Mouse (Mus musculus) erythroid progenitor cell, adult 5-6 weeks (primary cell): ENCODE measurements around the gene Mybpc3. TPM values are rescaled to one million over a fixed set of nuclear protein-coding genes. Genes with fewer than 3 reads are reported as not detected.
A peak's percentile ranks its signal among the peaks of the same experiment; 100 is the strongest.

ENCODE experiments used
- ATAC-seq: replicated peaks from 2 replicates; pipeline ENCODE4 v1.8.0; 2016; ENCODE audit warnings: moderate number of reproducible peaks, mild to moderate bottlenecking, moderate TSS enrichment, inconsistent platforms; ENCODE audit not compliant: poor library complexity, low FRiP score, severe bottlenecking
- total RNA-seq, 2 experiments: library from RNA; stranded (forward) in 1 of 2; stranded (reverse) in 1 of 2; fragments of 150-400 nt in 1 of 2; fragments of 186-747, 209-891 nt in 1 of 2; gene quantifications; 2 replicates each; pipeline versions ENCODE4 v1.2.3 to v1.2.4; 2015 to 2017; ENCODE audit warnings: low replicate concordance in 2 of 2

The Mybpc3 gene
- not detected in 2 replicates for total RNA-seq (2015; ENCODE audit: low replicate concordance)
- not detected in 2 replicates for total RNA-seq (2017; ENCODE audit: low replicate concordance)

- ATAC-seq, result no peak
Observed at GRCm38 (mm10) chr2:91117585-91118275, at the start of gene Mybpc3. Gene Mybpc3, plus strand, starts transcription at chr2:91118144.

- ATAC-seq, result no peak
Observed at GRCm38 (mm10) chr2:91068162-91068871, 49.6 kb upstream of the Mybpc3 start.

GRCm38 (mm10) chr2:91068872-91069165 is 49.1 kb upstream of the Mybpc3 start:
- ATAC-seq, result no peak

GRCm38 (mm10) chr2:91069306-91070000 is 48.5 kb upstream of the Mybpc3 start:
- ATAC-seq, result no peak

- ATAC-seq, result peak; percentile 81
Observed at GRCm38 (mm10) chr2:91070076-91070800, 47.7 kb upstream of the Mybpc3 start, which contains the start of gene Slc39a13. Gene Slc39a13, minus strand, starts transcription at chr2:91070417.

- ATAC-seq, result no peak
Observed at GRCm38 (mm10) chr2:91071059-91071458, 46.9 kb upstream of the Mybpc3 start.

GRCm38 (mm10) chr2:91072092-91072491 is 45.9 kb upstream of the Mybpc3 start:
- no peak for ATAC-seq

- no peak for ATAC-seq
Observed at GRCm38 (mm10) chr2:91077957-91078313, 40.0 kb upstream of the Mybpc3 start.

GRCm38 (mm10) chr2:91078314-91079025 is 39.5 kb upstream of the Mybpc3 start:
- no peak for ATAC-seq

GRCm38 (mm10) chr2:91079026-91079384 is 38.9 kb upstream of the Mybpc3 start:
- ATAC-seq, result no peak

GRCm38 (mm10) chr2:91080784-91081513 is 37.0 kb upstream of the Mybpc3 start:
- ATAC-seq, result no peak

GRCm38 (mm10) chr2:91081775-91082695 is 35.9 kb upstream of the Mybpc3 start, which contains the start of gene Spi1:
Gene Spi1, plus strand, starts transcription at chr2:91082390.
- no peak for ATAC-seq

GRCm38 (mm10) chr2:91082844-91083243 is 35.1 kb upstream of the Mybpc3 start:
- ATAC-seq, result no peak

- ATAC-seq, result no peak
Observed at GRCm38 (mm10) chr2:91083366-91083940, 34.5 kb upstream of the Mybpc3 start.

- no peak for ATAC-seq
Observed at GRCm38 (mm10) chr2:91084179-91084820, 33.6 kb upstream of the Mybpc3 start.

- ATAC-seq, result no peak
Observed at GRCm38 (mm10) chr2:91085494-91086391, 32.2 kb upstream of the Mybpc3 start.
